Mouse (Mus musculus): ENCODE measurements around the gene Prdx1. TPM values are rescaled to one million over a fixed set of nuclear protein-coding genes. Genes with fewer than 3 reads are reported as not detected.

Prdx1 gene
- polyA plus RNA-seq, 1 experiment from 2014 or later: 964 TPM

Other genes starting within 250 kb of the Prdx1 start
- 3.4 and 3.8 TPM in 2 replicates for gene Mast2, start 221.4 kb upstream of the Prdx1 start, polyA plus RNA-seq (2015; fragmentation: Nextera tagmentation; extraction: Ambion mirVana)
- gene Ipp, start 178.0 kb upstream of the Prdx1 start, polyA plus RNA-seq (2015; fragmentation: Nextera tagmentation; extraction: Ambion mirVana): 12.3 and 13.3 TPM in 2 replicates
- gene Tmem69, start 129.6 kb upstream of the Prdx1 start, polyA plus RNA-seq (2015; fragmentation: Nextera tagmentation; extraction: Ambion mirVana): 17.8 and 20.5 TPM in 2 replicates
- 15.3 and 16.0 TPM in 2 replicates for gene Gpbp1l1, start 127.9 kb upstream of the Prdx1 start, polyA plus RNA-seq (2015; fragmentation: Nextera tagmentation; extraction: Ambion mirVana)
- 2.2 and 2.4 TPM in 2 replicates for gene Ccdc17, start 88.9 kb upstream of the Prdx1 start, polyA plus RNA-seq (2015; fragmentation: Nextera tagmentation; extraction: Ambion mirVana)
- gene Nasp, start 57.6 kb upstream of the Prdx1 start, polyA plus RNA-seq (2015; fragmentation: Nextera tagmentation; extraction: Ambion mirVana): 38.4 and 45.2 TPM in 2 replicates
- gene Akr1a1, start 33.9 kb upstream of the Prdx1 start, polyA plus RNA-seq (2015; fragmentation: Nextera tagmentation; extraction: Ambion mirVana): 294 and 297 TPM in 2 replicates
- 8.8 and 8.9 TPM in 2 replicates for gene Mmachc, start 22.9 kb downstream of the Prdx1 start, polyA plus RNA-seq (2015; fragmentation: Nextera tagmentation; extraction: Ambion mirVana)
- gene Ccdc163, start 23.0 kb downstream of the Prdx1 start, polyA plus RNA-seq (2015; fragmentation: Nextera tagmentation; extraction: Ambion mirVana): 10.3 and 12.4 TPM in 2 replicates
- 5.4 and 5.9 TPM in 2 replicates for gene Tesk2, start 35.4 kb downstream of the Prdx1 start, polyA plus RNA-seq (2015; fragmentation: Nextera tagmentation; extraction: Ambion mirVana)
- 11.4 and 12.6 TPM in 2 replicates for gene Toe1, start 122.1 kb downstream of the Prdx1 start, polyA plus RNA-seq (2015; fragmentation: Nextera tagmentation; extraction: Ambion mirVana)
- gene Mutyh, start 122.2 kb downstream of the Prdx1 start, polyA plus RNA-seq (2015; fragmentation: Nextera tagmentation; extraction: Ambion mirVana): 2.6 and 2.9 TPM in 2 replicates
- 0.11 and 0.12 TPM in 2 replicates for gene Hpdl, start 136.2 kb downstream of the Prdx1 start, polyA plus RNA-seq (2015; fragmentation: Nextera tagmentation; extraction: Ambion mirVana)
- 0.01 and 0.06 TPM in 2 replicates for gene Zswim5, start 191.8 kb downstream of the Prdx1 start, polyA plus RNA-seq (2015; fragmentation: Nextera tagmentation; extraction: Ambion mirVana)